Mouse (Mus musculus) heart, postnatal 0 days (tissue): Measurements from ENCODE around the gene 1700030K09Rik.

ENCODE experiments used
- CTCF ChIP-seq: IDR thresholded peaks from 2 replicates; pipeline ENCODE4 v1.5.1; 2016; ENCODE audit warnings: antibody characterized with exemption, control low read depth, low read depth
- EP300 ChIP-seq: IDR thresholded peaks from 2 replicates; pipeline ENCODE4 v1.6.1; 2016; ENCODE audit warnings: antibody characterized with exemption, low read depth

DNA sequence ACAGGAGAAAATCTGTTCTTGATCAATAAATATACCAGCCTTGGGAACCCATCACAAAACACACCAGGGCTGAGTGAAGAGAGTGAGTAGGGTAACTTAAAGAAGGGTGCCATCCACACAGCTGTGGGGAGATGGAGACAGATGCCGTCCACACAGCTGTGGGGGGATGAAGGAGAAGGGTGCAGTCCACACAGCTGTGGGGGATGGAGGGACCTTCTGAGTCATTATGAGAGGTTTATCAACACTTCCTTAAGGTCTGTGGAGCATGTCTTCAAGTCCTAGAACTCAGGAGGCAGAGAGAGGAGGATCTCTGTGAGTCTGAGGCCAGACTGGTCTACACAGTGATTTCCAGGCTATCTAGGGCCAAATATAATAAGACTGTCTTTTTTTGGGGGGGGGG, 42.3 kb upstream of the 1700030K09Rik start:
- no peak for TF ChIP-seq CTCF
- no peak for TF ChIP-seq EP300
